Mouse (Mus musculus) adrenal gland (tissue): ENCODE results near the gene Pole.

ENCODE experiments used
- intact Hi-C: fragments of 180-260 bp; cut with DNase I; formaldehyde crosslinking; loops from one replicate; pipeline ENCODE4 v1.15.1; 2025

Gene Pole

GRCm38 (mm10) chr5:110342648-110343284, 56.7 kb downstream of the Pole start, which contains the start of gene P2rx2:
TSS of gene P2rx2 (minus strand) at chr5:110343212.
- intact Hi-C loops, result no loop called here

- intact Hi-C loops, result no loop called here
These were observed 58.4 kb downstream of the Pole start, which contains the start of gene Lrcol1 for GRCm38 (mm10) chr5:110344524-110344923. TSS of gene Lrcol1 (plus strand) at chr5:110344730.

DNA sequence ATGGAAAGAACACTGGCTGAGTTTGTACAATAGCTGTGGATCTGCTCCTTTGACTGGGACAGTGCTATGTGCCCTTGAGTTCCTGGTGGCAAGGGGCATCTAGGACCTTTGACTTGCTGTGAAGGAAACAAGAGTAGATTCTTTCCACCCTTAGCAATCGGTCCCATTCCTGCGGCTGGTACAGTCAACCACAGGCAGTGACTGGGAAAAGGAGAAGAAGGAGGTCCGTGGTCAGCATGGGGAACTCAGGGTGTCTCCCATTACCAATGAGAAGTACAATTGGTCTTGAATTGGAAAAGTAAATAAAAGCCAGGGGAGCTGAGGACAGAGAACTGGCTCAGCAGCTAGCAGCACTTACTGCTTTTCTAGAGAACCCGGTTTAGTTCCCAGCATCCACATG, 59.4 kb downstream of the Pole start:
- intact Hi-C loops, result no loop called here

GRCm38 (mm10) chr5:110347006-110347405, 60.9 kb downstream of the Pole start:
- intact Hi-C loops, result no loop called here

DNA sequence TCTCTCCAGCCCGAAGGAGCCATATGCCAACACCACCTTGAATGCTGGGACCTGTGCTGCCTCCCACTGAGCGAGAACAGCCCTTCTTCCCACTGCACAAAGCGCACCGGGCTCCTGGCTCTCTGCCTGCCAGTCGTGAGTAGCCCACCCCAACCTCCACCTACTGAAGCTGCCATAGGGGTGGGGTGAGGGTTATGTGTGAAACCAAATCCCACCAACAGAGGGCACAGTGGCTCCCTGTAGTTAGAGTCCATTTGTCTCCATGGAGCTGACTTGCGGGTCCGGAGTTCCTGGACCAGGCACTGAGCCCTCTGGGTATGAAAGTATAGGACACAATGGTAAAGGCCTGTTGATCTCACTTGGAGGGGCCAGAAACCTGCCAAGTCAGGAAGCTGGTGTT, 68.6 kb downstream of the Pole start:
- intact Hi-C loops, result loop anchor here (5.0 kb wide), 1 partner anchor 283 kb away; no protein-coding TSS in a partner anchor

DNA sequence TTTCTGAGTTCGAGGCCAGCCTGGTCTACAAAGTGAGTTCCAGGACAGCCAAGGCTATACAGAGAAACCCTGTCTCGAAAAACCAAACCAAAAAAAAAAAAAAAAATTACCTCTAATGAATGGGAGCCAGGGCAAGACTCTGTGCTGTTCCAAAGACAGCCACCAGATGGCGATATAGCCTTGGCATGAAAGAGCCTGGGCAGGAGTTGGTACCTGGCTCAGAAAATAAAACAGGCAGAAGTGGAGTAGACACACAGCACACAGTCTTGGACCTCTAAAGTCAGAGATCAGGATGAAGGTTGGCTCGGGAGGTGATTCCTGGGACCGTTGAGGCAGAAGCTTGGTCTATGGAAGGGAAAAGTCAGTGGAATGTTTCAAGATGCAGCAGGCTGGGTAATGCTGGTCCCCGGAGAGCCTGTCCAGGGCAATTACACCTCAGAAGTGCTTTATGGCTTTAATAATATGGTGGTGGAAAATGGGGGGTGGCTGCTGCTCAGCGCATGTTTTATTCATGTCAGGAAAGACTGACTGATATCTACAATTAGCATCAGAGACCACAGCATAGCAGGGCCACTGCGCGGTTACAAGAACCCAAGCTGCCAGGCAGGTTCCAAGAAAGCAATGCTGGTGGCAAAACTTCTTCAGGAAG, 71.5 kb downstream of the Pole start:
- intact Hi-C loops, result loop anchor here (2.0 to 5.0 kb wide), 2 partner anchors 71 to 280 kb away; no protein-coding TSS in a partner anchor

DNA sequence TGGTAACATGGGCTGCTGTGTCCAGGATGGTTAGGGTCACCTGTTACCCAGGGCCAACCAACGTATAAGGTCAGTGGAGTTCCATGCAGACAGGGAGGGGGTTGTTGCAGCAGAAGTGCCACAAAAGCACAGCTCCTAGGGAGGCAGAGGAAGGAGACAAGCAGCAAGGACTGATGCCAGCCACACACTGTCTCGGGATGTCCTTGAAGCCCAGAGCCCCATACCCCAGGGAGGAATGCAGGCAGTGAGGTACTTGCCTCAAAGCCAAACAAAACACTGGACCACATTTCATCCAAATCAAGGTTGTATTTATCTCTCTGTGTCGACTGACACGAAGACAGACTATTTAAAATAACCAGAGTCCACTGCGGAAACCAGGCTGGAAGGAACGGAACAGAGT, 75.4 kb downstream of the Pole start:
- intact Hi-C loops, result no loop called here

GRCm38 (mm10) chr5:110362813-110363178, 76.7 kb downstream of the Pole start:
- intact Hi-C loops, result no loop called here

DNA sequence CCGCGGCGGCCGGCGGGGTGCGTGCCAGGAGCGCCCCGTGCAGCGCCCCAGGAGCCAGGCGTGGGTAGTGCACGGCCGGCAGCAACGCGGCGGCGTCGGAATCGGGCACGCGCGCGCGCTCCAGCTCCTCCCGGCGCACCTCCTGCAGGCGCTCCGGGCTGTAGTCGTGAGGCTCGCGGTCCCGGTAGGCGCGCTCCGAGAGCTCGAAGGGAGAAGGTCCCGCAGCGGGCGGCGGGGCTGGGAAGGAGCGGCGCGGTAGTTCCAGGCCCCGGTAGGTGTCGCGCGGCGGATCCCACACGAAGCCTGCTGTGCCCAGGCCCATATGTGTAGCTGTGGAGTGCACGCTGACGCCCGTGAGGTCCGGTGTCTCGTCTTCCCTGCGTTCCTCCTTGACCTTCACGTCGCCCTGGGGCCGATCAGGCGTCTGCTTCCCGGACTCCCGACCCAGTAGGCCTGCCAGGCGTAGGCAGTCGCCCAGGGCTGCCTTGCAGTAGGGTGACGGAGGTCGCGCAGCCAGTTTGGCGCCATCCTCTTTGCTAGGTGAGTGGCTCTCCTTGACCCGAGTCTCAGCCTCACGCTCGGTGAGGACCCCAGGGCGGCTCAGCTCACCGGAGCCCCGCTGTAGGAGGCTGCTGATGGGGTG, 77.2 kb downstream of the Pole start:
- intact Hi-C loops, result no loop called here

GRCm38 (mm10) chr5:110363822-110364545, 77.9 kb downstream of the Pole start:
- intact Hi-C loops, result no loop called here

- intact Hi-C loops, result loop anchor here (5.0 kb wide), 1 partner anchor 50 kb away; no protein-coding TSS in a partner anchor
These were observed 90.8 kb downstream of the Pole start for GRCm38 (mm10) chr5:110376802-110377433.

DNA sequence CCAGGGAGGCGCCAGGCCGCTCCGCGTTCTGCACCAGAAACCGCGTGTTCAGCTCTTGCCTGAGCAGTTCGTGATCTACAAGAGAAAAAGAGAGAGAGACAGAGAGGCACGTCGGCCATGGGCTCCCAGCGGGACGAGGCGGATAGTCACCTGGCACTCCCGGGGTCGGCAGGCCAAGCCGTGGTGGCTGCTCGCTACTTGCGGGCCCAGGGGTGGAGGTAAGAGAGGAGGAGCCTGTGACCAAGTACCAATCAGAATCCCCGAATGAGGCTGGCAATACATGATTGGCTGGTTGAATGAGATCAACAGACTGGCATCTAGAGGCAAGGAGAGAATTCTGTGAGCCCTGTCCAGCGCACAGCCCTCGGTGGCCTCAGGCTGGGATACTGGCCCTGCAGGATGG, 92.1 kb downstream of the Pole start:
- intact Hi-C loops, result loop anchor here (5.0 kb wide), 1 partner anchor 49 kb away; no protein-coding TSS in a partner anchor

DNA sequence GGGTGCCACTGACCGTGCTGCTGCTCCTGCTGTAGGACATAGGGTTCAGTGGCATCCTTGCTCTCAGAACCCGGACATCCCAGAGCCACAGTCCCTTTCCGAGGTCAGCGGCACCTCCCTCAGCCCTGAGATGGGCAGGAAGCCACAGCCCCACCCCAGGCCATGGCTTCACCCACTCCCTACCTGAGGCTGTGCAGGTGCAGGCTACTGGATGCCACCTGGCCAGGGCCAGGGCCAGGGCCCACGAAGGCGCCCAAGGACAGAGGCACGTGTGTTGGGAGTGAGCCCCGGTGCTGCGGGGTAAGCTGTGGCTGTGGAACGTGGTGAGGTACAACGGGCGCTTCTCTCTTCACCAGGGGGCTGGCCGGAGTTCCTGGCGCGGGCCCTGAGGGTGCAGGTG, 93.0 kb downstream of the Pole start:
- intact Hi-C loops, result loop anchor here (5.0 kb wide), 1 partner anchor 48 kb away; no protein-coding TSS in a partner anchor

- intact Hi-C loops, result loop anchor here (5.0 kb wide), 1 partner anchor 47 kb away; no protein-coding TSS in a partner anchor
These were observed 93.7 kb downstream of the Pole start for GRCm38 (mm10) chr5:110379823-110380222.

DNA sequence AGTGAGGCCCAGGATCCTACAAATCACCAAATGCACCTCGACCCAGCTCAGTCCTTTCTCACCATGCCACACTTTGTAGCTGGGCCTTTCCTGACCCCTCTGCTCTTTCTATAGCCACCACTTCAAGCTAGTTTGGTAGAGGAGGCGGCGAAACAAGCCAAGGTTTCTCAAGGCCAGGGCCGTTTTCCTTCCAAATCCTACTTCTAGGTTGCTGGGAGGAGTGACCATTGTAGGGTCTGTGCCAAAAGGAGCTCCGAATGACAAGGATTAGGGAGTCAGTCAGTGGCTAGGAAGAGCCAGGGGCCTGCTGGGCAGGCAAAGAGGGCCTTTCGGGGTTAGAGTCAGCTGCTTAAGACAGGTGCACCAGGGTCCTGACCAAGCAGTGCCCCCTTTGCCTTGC, 98.4 kb downstream of the Pole start:
- intact Hi-C loops, result no loop called here

- intact Hi-C loops, result no loop called here
These were observed 99.2 kb downstream of the Pole start for GRCm38 (mm10) chr5:110385263-110385662.

DNA sequence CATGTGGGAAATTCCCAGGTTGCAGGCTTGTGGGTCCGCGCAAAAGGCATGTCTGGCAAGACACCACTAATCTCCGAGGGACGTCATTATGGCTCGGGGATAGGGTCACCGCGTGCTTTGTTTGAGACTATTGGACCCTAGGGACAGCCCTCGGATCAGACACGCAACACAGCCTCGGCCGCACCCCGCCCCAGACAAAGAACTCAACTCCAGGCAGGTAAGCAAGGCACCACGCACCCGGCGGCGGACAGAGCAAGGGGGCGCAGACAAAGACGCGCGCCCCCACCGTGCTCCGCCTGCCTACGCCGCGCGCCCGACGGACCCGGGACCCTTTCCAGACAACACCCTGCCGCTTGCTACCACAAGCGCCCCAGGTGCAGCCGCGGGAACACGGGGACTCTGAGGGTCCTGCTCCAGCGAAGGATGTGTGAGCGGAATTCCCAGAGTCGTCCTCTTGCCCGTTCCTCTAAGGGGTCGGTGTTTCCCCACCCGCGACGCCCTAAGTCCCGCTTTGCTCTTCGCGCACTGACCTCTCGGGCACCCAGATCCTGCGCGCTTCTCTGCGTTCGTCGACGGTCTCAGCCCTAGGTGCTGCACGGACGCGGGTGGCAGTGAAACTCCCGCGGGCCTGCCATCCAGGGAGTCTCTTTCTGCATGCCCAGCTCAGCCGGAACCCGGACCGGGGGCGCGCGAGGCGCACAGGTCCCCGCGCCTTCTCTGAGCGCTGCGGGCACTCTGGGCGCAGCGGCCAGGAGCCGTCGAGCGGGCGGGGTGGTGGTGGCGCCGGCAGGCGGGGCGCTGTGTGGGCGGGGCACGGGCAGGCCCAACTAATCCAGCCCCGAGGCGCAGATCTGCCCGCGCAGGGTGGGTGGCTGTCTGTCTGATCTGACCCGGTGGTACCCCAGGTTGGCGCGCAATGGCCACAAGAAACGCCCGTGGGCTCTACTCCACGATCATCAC, 100.5 kb downstream of the Pole start:
- intact Hi-C loops, result no loop called here
